Mouse (Mus musculus): Measurements from ENCODE around the gene Cachd1.

The Cachd1 gene

DNA sequence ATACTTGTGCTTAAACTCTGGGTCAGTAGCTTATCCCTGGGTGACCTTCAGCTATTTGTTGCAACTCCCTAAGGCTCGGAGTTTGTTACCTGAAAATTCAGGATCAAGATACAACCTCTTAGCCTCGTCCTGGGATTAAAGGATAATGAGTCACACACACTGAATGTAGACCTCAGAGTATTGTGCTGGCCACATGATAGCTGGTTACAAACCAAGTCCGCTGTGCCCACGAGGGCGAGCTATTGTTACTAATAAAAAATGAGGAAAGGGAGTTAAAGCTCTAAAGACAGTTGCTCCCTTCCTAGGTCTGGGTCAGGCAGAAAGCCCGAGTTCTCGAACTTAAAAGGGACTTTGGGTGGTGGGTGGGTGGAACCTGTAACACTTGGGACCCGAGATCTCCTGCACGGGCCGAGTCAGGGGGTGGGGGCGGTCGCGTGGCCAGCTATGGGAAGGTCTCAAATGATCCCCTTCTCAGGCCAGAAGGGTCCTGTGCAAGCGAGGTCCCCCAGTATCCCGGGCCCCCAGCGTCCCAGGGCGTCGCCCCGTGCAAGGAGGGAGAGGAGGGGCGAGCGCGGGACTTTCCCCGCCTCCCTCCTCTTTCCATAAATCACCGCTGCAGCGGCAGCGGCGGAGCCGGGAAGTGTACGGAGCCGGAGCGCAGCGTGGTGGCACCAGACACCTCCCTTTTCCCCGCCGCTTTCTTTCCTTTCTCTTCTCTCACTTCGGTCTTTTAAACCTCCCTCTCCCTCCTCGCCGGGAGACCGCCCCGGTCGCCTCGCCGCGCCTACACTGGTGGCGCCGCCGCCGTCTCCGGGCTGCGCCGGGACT, at the start of gene Cachd1:
TSS of gene Cachd1 (plus strand) at position 633 of the 828 bp plus-strand sequence.
- DNase-seq (ENCODE audit: low spot score): no peak

DNA sequence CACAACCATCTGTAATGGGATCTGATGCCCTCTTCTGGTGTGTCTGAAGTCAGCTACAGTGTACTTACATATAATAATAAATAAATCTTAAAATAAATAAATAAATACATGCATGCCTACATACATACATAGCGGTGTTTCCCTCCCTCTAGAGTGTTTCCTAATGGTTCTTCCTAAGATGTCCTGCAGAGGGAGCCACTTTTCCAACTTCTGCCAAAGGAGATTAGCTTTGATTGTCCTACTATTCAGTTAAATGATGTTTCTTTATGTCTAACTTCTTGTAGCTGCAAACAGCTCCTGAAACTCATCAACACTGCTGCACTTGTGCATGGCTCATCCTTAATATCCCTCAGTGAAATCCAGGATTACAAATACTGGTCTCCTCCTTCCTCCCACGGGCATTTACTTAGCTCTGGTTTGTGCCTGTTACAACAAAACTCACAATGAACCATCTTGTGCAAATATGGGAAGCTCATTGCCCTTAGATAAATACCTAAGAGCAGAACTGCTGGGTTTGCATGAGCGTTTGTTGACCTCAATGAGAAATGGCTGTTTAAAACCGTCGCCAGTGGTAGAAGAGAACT, 47.5 kb upstream of the Cachd1 start:
- DNase-seq (ENCODE audit: low spot score): no peak

DNA sequence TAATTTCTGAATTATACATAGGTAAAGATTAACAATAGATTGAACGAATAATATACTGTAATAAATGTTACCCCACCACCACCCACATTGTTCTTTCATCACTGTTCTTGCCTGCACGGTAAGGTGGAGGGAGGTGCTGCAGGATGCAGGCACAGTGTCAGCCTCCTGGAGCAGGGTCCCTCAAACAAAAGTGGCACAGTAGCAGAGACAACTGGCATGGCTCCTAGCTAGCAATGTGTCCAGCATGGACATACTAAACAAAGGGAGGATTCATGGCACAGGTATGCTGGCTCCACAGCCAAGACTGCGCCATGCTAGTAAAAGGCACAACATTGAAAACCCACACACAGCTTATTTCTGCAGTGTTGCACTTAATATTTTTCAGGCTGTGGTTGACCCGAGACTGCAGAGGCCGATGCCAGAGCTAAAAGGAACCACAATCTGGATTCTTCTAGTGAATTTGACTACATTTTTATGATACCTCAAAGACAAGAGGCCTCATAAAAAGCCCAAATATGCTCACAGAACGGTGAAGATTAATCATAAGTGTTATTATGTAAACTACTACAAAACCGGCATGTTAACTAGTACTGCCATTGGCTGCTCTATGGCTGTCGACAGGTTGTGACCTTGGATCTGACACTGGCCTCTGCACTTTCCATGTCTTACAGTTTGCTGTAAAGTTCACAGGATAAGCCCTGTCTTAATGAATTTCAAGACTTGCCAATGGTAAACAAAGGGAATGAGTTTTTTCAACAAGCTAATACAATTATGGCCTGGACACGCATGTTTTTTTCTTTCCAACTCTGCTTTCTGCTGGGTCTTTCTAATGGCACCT, 41.2 kb upstream of the Cachd1 start:
- no peak for DNase-seq (ENCODE audit: low spot score)

DNA sequence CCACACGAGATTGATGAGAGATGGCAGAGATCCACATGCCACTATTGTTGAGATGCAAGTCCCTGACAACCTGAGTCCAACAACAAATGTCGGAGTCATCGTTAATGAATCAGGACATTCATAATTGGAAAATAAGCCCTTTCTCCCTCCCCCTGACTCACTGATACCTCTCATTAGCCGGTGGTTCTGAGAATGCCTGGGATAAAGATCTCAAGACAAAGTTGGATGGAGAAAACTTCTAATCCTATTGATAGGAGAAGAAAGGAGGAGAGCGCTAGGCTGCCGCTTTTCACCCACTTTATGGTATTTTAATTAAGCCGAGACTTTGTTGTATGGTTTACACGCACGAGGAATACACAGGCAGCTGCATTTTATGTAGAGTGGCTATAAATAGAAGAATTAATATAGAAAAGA, 40.5 kb upstream of the Cachd1 start:
- DNase-seq (ENCODE audit: low spot score): no peak

- DNase-seq (ENCODE audit: low spot score): no peak
Measured at GRCm38 (mm10) chr4:100743615-100744014, 32.9 kb upstream of the Cachd1 start.

DNA sequence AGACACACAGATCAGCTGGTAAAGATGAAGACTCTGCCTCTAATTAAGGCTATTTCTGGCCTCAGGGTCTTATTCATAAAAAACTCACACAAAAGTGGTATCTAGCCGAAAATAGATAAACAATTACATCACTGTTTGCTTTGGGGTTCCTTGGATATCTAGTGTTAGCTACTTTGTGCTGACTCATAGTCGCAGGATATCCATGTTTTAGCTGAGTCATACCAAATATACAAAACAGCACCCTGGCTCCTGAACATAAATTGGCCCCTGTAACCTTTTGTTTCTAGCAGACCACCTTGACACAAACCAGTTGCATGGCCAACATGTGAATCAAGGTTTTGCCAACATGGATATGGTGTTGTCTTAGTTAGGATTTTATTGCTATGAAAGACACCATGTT, 24.2 kb upstream of the Cachd1 start:
- no peak for DNase-seq (ENCODE audit: low spot score)

DNA sequence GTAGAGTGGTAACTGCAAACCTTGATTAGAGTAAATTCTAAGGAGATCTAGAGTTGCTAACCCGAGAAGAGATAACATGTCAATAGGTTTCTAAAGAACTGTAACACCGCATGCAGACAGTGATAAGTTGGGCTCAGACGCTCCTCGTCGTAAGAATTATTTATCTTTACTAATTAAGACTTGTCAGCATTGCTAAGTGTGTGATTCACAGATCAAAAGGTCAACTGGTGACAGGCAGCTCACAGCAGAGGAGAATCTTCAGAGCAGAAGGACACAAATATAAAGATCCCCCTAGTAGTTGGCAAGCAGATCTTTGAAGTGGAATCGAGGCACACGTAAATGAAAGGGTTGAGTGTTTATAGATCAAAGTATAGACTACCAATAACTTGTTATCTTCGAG, 20.8 kb upstream of the Cachd1 start:
- no peak for DNase-seq (ENCODE audit: low spot score)

- DNase-seq (ENCODE audit: low spot score): no peak
Measured at GRCm38 (mm10) chr4:100756499-100756898, 20.0 kb upstream of the Cachd1 start.

- DNase-seq (ENCODE audit: low spot score): no peak
Measured at GRCm38 (mm10) chr4:100758265-100758898, 18.1 kb upstream of the Cachd1 start.

- DNase-seq (ENCODE audit: low spot score): no peak
Measured at GRCm38 (mm10) chr4:100759603-100760002, 16.9 kb upstream of the Cachd1 start.

GRCm38 (mm10) chr4:100760416-100760815, 16.1 kb upstream of the Cachd1 start:
- no peak for DNase-seq (ENCODE audit: low spot score)

- no peak for DNase-seq (ENCODE audit: low spot score)
Measured at GRCm38 (mm10) chr4:100768606-100769005, 7.9 kb upstream of the Cachd1 start.

DNA sequence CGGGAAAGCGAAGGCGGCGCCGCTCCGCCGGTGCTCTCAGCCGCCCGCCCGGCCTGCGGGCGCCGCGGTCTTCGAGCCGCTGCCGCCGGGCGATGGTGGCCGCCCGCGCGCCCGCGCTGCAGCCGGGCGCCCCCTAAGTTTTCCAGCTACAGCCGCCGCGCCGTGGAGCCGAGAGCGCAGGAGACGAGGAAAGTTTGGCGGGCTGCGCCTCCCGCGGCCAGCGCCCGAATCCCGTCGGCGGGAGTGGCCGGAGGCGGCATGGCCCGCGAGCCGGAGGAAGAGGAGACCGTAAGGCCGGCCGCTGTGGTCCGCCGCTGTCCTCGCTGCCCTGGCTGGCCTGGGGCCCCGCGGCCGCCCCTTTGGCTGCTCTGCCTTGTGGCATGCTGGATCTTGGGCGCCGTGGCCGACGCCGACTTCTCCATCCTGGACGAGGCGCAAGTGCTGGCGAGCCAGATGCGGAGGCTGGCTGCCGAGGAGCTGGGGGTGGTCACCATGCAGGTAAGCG, 448 bp downstream of the Cachd1 start:
- DNase-seq (ENCODE audit: low spot score): no peak

- no peak for DNase-seq (ENCODE audit: low spot score)
Measured at GRCm38 (mm10) chr4:100777376-100778041, 1.0 kb downstream of the Cachd1 start.

GRCm38 (mm10) chr4:100778082-100778481, 1.6 kb downstream of the Cachd1 start:
- DNase-seq (ENCODE audit: low spot score): no peak

GRCm38 (mm10) chr4:100779023-100779422, 2.5 kb downstream of the Cachd1 start:
- no peak for DNase-seq (ENCODE audit: low spot score)

DNA sequence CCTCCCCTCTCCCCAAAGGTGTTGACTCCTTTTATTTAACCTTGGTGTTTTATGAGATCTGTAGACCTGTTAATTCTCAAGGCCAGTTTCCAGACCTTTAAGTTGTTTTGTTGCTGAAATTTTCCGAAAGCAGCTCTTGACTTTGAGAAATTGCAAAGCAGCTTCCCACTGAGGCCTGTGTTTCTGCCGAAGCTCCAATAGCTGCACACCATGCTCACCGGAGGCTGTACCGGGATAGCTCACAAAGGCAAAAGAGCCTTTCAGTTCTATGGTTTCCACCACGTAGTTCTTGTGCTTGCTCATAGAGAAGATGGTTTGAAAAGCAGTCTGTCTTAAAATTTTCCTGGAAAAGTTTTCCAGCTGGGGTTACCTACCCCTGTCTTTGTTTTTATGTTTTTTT, 3.2 kb downstream of the Cachd1 start:
- no peak for DNase-seq (ENCODE audit: low spot score)

DNA sequence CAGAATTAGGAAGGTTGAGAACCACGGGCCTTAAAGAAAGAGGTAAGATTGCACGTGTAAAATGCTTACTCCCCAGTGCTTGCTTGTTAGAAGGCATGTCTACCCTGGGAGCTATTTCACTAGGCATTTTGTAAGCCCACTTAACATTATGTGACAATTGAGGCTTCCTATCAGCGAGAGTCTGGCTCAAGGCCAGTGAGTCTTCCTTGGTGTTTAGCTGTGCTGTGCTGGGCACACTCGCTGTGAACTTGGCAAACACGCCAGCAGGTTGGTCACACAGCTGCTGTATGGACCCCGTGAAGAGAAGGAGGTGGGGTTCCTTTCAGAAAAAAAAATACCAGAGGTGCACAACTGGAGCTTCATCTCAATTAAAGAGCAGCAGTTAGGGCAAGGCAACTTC, 4.4 kb downstream of the Cachd1 start:
- no peak for DNase-seq (ENCODE audit: low spot score)

DNA sequence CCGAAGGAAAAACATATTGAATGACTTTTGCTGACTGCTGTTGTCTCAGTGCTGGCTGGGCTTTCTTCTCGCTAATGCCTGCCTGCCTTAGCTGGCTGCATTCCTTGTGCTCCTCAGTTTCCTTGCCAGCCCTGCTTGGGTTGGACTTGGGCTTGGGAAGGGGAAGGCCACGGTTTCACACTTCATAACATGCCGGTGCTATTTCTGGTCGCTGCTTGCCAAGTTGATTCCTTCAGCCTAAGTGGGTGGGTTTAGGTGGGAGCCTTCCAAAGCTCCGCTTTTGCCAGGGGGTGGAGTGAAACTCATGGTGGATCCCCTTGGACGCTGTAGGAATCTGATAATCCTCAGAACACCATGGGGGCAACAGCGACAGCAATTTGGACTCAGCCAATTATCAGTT, 5.9 kb downstream of the Cachd1 start:
- no peak for DNase-seq (ENCODE audit: low spot score)

GRCm38 (mm10) chr4:100782891-100783290, 6.4 kb downstream of the Cachd1 start:
- DNase-seq (ENCODE audit: low spot score): no peak

GRCm38 (mm10) chr4:100787201-100787600, 10.7 kb downstream of the Cachd1 start:
- DNase-seq (ENCODE audit: low spot score): no peak

GRCm38 (mm10) chr4:100790176-100790575, 13.7 kb downstream of the Cachd1 start:
- DNase-seq (ENCODE audit: low spot score): no peak

Measured in urinary bladder, postnatal 10 days (tissue).